Mouse (Mus musculus) layer of hippocampus, adult 9-10 months (tissue): ENCODE measurements around the gene Tmem255b.

Experiments used
- DNase-seq: peaks from one replicate; pipeline ENCODE4 v3.0.0; 2022; ENCODE audit warnings: low spot score

Gene Tmem255b

GRCm38 (mm10) chr8:13492198-13492995, 57.4 kb downstream of the Tmem255b start:
- DNase-seq = no peak

- no peak for DNase-seq
Observed at GRCm38 (mm10) chr8:13493011-13493410, 58.0 kb downstream of the Tmem255b start.

DNA sequence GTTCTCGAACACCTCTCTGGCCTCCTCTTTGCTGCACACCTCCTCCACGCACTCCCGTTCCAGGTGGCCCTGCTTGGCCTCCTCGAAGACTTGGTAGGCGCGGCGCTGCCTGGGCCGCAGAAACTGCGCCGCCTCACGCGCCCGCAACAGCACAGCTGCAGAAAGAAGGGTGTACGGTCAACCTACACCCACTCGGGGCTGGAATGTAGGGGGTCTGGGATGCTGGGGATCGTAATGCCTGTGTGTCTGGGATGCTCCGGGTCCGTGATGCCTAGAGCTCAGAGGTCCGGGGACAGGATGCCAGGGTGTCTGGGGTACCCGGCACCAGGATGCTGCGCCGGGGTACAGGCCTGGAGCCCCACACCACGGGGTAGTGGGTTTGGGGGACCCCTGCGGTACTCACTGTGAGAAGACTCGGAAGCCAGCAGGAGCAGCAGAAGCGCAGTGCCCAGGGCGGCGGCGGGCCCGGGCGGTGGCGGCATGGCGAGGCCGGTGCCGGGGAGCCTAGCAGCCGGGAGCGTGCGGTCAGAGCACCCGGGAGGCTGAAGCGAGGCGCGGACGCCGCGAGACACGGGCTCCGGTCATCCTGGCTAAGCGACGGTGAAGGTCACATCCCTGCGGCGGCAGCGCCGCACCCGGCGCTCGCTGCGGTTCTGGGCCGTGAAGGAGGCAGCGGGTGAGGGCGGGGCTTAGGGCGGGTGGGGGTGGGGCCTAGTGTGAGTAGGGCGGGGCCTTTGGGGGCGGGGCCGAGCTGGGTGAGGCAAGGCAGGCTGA, 59.1 kb downstream of the Tmem255b start, which contains the start of gene Gas6:
Gas6 (minus strand) TSS at position 633 of the 774 bp plus-strand sequence.
- no peak for DNase-seq

- DNase-seq = no peak
Observed at GRCm38 (mm10) chr8:13501221-13501620, 66.2 kb downstream of the Tmem255b start.

GRCm38 (mm10) chr8:13503936-13504606, 69.1 kb downstream of the Tmem255b start:
- no peak for DNase-seq

DNA sequence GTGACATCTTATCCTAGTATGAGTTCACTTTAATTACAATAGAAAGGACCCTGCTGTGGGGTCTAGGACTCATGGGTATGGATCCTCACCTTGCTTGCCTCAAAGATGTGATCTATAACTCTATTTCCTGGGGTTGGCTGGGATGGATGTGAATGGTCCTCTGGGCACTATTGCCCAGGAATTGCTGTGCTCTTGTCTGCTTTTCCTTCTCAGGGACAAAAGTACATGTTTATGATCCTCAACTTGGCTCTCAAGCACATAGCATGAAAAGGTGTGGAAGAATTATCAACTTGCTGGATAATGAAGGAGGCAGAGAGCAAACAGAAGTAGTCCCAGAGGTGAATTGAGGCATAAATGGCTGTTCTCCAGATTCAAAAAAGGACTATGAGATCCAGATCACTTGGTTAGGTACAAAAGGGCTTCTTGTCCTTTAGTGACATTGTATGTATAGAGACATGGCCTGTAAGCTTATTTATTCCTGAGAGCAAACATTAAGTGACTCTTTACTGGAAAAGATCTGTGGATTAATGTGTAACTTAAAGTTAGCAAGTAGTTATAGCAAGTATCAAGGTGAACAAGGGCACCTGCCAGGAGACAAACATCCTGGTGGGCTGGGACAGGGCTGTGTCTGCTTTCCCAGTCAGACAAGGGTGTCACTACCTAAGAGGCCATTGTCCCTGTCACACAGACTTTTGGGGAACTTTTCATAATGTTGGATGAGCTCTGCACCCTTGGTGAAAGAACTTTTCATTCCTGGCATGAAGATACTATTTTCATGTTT, 70.1 kb downstream of the Tmem255b start:
- DNase-seq = no peak

GRCm38 (mm10) chr8:13506849-13507248, 71.9 kb downstream of the Tmem255b start:
- no peak for DNase-seq

DNA sequence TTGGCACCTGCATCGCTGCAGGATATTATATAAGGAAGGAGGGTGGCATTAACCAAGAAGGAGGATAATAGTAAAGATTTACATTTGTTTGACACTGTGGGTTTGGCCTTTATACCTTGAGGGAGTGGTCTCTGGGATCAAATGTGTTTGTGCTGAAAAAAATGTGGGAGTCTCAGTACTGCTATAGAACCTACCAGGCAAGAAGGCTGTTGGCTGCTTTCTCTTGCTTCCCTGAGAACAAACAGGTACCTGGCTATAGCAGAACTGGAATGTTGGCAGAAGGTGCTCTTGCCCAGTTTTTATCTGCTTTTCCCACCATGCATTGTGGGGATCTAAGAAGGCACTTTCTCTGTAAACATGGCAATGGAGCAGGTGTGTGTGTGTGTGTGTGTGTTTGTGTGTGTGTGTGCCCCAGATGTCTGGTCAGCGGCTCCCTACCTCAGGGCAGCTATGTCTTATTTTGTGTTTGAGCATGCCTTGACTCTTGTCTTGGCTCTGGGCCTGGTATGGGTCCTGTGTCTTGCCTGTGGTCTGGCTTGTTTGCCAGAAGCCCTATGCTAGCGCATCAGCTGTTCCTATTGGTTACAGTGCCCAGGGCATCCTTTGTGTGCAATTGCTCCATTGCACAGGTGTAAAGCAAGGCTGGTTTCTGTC, 72.4 kb downstream of the Tmem255b start:
- DNase-seq = no peak

DNA sequence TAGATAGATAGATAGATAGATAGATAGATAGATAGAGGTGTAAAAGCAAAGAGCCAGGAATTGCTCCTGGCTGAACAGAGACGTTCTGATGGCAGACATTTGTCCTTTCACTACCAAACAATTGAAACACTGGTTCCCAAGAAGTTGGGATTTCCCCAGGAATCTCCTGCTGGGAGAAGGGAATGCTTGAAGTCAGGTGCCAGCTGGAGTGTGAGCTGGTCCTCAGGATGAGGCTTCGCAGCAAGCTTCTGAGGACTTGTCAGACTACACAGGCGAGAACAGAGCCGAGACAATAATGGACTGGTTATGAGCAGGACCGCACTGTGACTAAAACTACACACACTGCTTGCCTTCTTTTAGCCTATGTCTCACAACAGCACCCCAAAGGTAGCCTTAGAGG, 77.0 kb downstream of the Tmem255b start:
- DNase-seq = no peak

DNA sequence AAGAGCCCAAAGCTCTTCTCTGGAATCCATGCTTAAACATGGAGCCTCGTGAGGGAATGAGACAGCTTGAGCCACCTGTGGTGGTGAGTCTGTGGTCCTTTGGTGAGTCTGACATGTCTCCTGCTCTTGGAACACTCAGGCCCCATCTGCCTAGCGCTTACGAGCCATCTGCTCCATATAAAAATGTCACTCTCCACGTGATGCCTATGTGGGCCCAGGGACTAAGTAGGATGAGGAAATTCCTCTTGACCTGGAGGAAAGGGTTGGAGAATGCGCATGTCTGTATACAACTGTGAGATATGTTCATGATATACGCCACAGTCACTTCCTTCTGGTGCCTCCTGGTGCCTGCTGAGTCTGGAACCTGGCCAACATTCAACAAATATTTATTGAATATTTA, 77.7 kb downstream of the Tmem255b start:
- no peak for DNase-seq

DNA sequence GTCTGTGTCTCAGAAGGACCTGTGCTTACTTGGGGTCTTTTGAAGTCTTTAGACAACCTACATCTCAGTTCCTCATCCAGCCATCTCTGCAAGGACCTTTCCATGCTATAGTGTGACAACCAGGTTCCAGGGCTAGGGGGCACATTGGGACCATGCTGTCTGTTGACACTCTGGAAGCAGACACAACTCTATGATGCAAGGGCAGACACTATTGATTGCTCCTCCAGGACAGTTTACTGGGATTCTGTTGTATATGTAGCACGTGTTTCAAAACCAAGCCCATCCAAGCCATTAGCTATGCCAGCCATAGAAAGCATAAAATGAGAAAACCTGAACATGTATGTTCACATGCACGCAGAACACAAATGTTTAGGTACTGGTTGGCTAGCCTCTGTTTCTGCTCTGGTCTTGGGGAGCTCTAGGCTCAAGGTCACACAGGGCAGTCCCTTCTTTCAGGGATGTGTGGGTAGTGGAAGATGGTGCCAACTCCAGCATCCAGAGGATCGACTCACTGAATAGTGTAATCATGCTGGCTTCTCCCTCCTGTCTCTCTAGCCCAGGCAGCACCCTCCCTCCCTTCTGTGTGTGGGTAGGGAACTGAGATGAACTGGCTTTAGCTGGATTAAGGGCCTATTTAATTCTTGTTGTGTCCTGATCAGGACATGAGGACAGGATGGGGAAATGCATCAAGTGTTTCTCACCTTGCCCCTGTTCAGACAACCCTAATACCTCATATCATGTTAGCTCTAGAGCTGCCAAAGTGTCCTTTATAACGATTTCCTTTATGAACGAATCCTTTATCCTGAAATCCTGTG, 78.8 kb downstream of the Tmem255b start:
- DNase-seq = no peak

DNA sequence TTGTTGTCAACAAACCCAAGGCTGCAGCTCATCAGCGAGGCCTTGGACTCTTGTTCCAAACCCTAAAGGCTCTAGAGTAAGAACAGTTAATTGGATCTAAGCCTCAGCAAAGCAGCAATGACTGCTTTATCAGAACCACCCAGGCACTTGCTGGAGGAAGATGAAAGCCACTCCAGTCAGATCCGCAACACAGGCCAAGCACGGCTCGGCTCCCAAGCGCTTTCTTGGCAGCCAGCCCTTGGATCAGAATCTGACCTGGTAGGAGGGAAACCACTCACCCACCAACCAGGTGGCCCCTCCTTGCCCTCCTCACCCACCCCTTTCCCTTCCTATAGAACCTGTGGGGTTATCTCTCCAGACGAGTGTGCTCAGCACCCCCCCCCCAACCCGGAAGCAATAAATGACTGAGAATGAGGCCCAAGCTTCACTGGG, 81.0 kb downstream of the Tmem255b start:
- no peak for DNase-seq

GRCm38 (mm10) chr8:13516728-13517127, 81.7 kb downstream of the Tmem255b start:
- no peak for DNase-seq

DNA sequence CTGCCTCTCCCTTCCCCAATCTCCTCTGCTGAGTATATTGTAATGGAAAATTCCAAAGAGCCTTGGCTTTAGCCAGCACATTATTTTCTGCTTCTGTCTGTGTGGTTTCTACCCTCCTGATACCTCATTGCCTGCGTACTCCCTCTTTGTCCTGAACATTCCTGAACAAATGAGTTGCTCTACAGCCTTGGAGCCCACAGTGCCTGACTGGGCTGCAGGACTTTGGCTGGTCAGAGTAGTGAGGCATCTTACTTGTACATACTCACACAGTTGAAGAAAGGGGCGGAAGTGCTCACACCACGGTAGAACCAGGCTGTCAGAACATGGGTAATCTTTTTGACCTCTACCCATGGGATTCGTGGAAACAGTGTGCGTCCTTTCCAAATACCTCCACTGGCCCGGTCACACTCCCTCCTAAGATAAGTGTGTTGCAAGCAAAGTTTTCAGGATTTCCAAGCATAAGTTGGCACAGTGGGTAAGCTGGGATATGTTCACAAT, 82.3 kb downstream of the Tmem255b start:
- no peak for DNase-seq
